Mouse (Mus musculus) left cerebral cortex, postnatal 14 days (tissue): Measurements from ENCODE around the gene Trp53tg5. TPM values are rescaled to one million over a fixed set of nuclear protein-coding genes. Genes with fewer than 3 reads are reported as not detected.

Experiments used
- DNase-seq, 2 experiments: peaks; one replicate each; pipeline ENCODE4 v3.0.0; 2021 to 2022; ENCODE audit warnings: low spot score in 2 of 2, mixed read lengths in 1 of 2
- intact Hi-C: fragments of 180-260 bp; cut with DNase I; formaldehyde crosslinking; loops from one replicate; pipeline ENCODE4 v1.15.1; 2025
- total RNA-seq, 2 experiments: library from RNA; stranded (reverse); gene quantifications; 2 replicates each; pipeline ENCODE4 v1.2.3; 2021

The Trp53tg5 gene
- total RNA-seq, 2 experiments from 2014 or later: not detected

- intact Hi-C loops: loop anchor here (2.0 to 10.0 kb wide), 2 partner anchors 39 to 109 kb away; partner anchors contain the start of gene Wfdc2
Observed at GRCm38 (mm10) chr2:164455421-164456190, 17.9 kb downstream of the Trp53tg5 start.

DNA sequence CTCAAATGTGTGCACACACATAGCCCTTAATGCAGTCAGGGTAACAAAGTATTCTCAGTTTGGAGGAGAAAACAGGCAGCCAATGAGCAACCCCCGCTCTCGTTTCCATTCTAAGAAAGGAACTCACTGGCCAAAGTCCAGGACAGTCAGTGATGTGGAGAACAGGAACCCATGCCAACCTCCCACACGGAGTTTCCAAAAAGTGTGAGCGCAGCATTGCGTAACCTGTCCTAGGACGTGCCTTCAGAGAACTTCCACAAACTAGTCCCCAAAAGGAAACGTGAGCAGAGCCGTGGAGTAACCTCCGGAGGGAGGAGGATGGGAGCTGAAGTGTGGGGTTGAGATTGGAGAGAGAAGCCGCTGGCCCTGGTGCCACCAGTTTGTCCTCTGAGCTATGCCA lies 18.7 kb downstream of the Trp53tg5 start:
- intact Hi-C loops: loop anchor here (2.0 to 10.0 kb wide), 2 partner anchors 38 to 110 kb away; partner anchors contain the start of gene Wfdc2
- DNase-seq: peak; percentile 87 to 95

More at GRCm38 (mm10) chr2:164455421-164456190, 17.9 kb downstream of the Trp53tg5 start:
- no peak for DNase-seq

DNA sequence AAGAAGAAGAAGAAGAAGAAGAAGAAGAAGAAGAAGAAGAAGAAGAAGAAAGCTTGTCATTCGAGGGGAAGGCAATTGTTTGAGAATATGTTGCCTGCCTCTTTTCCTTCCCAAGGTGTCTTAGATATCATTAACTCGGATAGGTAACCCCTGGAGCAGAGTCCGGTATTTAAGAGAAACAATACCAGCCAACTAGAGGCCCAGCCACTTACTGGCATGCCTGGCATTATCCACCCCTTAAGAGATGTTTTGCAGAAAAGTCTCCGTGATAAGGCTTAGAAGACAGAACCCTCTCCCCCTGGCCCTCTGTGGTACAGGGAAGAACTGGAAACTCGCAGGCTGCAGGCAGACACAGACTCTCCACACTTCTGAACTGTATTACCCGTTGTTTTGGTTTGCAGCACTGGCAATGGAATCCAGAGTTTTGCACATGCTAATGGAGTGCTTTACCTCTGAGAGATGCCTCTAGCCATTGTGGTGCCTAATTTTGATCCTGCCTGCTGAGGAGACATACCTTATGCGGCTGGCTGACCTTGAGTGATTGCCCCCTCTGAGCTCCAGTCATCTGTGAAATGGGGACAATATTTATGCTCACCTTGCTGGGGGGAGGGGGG lies 19.5 kb downstream of the Trp53tg5 start:
- intact Hi-C loops: loop anchor here (2.0 to 10.0 kb wide), 2 partner anchors 37 to 111 kb away; partner anchors contain the start of gene Wfdc2
- no peak for DNase-seq

DNA sequence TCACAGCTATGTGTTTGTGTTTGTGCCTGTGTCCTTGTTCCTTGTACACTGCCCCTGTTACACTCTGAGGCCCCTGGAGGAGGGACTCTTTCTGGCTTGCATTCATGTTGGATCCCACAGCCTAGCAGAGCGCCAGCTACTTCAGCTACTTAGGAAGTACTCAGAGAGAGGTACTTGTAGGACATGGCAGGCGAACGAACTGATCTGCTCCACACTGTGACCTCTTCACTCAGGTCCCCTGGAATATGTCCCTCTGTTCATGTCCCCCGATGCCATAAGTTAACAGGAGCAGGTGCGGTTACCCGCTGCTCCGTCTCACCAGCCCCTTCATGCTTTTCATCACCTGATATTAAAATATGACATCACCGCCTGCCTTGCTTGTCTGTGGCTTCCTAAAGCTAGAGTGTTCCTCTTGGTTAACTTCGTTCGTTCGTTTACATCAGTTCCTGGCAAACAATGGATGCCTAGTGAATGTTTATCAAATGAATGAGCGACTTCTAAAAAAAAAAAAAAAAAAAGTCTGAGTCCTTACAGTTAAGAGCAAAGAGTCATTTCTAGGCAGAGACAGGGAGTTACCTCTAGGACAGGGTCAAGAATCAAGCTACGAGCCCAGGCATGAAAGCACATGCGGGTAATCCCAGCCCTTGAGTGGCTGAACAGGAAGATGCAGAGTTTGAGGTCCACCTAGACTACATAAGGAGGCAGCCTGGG lies 20.3 kb downstream of the Trp53tg5 start:
- intact Hi-C loops: loop anchor here (10.0 kb wide), 1 partner anchor 112 kb away; the partner anchor contains the start of gene Wfdc2

DNA sequence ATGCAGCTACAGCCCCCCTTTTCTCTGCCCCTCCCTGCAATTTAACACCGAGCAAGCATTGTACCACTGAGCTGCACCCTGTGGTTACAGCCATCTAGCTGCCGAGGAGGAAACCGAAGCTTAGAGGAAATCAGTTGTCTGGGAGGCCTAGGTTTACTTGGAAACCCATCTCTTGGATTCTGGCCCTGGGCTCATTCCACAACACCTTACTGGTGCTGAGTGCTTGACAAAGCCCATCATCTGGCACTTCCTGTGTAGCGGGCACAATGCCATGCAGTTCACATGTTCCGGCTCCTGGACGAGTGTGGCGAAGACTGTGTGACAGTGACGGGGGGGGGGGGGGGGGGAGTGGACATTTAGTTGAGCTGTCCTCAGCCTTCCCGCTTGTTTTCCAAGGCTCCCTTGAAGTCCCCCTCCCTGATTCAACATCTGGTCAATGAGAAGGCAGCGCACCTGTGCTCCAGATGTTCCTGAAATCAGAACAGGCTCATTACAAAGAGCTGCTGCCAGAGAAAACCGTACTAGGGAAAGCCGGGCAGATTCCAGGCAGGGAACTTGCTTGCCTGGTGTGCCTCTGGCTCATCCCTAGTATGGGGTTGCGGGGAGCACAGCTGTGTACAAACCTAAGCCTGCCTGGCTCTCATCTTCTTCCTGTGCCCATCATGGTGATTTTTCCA lies 21.4 kb downstream of the Trp53tg5 start:
- no peak for DNase-seq
- intact Hi-C loops: loop anchor here (10.0 kb wide), 1 partner anchor 113 kb away; the partner anchor contains the start of gene Wfdc2

More for the DNA sequence above, 20.3 kb downstream of the Trp53tg5 start:
- DNase-seq: no peak

DNA sequence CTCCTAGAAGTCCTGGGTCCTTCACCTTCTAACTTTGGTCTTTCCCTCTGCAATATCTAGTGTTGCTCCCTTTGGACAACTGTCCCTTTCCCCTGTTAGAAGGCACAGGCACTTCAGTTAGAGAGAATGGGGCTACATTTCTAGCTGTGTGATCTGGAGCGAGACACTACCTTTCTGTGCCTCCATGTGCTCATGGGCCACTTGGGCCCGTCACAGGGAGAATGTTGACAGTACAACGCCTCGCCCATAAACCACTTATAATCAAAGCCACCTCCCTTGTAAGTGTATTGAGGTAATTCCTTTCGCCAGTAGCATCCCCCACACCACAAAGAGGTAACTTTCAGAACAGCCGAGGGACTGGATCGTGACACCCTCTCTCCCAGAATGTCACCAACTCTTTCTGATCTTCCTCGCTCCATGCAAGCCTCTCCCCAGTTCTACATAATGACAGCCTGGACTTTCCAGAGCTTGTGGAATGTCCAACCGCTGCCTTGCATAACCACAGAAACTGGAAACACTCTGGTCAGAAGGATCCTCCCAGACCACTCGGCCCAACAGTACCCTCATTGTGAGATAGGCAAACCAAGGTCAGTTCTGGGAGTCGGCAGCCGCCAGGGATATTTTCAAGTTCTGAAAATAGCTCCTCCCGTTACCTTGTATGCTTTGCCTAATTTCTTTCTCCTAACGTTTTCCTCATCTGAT lies 24.0 kb downstream of the Trp53tg5 start:
- intact Hi-C loops: loop anchor here (10.0 kb wide), 1 partner anchor 115 kb away; the partner anchor contains the start of gene Wfdc2

DNA sequence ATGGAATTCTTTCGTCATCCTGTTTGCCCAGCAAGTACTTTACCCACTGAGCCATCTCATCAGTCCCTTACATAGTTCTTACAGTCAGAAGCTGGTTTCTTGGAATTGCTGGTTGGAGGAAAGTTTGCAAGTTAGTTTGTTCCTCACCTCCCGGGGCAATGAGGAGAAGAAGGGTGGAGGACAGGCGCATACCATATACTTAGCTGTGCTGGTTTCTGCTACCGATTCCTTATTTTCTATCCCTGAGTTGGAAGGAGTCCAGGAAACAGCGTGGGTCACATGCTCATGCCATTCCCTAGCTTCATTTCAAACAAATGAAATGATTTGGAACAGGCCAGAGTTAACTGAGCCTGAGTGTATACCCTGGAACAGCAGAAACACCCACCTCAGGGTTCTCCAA lies 24.6 kb downstream of the Trp53tg5 start:
- DNase-seq: no peak
- intact Hi-C loops: no loop called here

More for the DNA sequence above, 24.0 kb downstream of the Trp53tg5 start:
- no peak for DNase-seq

DNA sequence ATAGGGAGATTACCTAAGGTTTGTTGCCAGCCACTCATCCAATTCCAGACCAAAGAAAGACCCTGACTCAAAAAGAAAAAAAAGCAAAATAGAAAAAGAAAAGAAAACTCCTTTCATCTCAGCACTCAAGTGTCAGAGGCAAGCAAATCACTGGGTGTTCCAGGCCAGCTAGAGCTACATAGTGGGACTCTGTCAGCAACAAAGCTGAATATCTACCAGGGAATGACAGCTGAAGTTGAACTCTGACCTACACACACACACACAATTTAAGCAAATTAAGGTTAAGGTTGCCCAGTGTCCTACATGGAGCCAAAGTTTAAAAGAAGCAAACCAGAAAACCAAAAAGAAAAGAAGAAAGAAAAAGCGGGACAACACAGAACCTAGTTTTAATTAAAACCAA lies 25.4 kb downstream of the Trp53tg5 start:
- intact Hi-C loops: no loop called here
- no peak for DNase-seq

DNA sequence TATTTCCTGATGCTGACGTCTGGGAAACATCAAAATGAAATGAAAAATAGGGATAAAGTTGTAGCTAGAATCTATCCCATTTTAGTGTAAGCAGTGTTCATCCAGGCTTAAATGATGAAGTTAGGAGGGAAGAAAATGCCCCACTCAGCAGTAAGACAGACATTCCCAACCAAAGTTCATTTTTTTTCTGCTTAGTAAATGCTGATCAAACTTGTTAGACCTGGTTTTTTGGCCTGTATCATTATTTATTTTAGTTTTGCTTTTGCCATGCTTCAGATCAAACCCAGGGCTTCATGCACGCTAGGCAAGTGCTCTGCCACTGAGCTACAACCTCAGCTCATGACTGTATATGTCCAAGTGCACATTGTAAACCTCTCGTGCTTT lies 27.4 kb downstream of the Trp53tg5 start:
- intact Hi-C loops: no loop called here
- DNase-seq: no peak

DNA sequence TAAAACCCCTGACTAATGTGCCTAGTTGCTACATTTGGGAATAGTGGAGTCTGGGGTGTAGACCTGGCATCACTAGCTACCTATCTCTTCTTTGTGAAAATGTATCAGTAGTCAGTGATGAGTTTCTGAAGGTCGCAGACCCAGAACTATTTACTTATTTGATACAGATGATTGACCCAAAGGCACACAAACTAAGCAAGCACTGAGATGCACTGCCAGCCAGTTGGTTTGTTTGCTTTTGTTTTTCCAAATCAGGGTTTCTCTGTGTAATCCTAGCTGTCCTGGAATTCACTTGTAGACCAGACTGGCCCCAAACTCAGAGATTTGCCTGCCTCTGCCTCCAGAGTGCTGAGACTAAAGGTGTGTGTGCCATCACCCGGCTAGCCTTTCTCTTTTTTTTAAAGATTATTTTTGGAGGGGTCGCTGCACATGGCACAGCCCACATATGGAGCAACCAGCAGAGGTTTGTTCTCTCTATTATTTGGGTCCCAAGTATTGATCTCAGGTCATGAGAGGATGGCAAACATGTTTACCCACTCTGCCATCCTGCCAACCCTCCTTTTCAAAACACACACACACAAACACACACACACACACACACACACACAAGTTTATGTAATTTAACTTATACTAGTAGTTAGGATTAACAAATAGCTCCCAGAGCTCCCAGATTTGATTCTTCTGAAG lies 28.0 kb downstream of the Trp53tg5 start:
- intact Hi-C loops: no loop called here
- DNase-seq: no peak

DNA sequence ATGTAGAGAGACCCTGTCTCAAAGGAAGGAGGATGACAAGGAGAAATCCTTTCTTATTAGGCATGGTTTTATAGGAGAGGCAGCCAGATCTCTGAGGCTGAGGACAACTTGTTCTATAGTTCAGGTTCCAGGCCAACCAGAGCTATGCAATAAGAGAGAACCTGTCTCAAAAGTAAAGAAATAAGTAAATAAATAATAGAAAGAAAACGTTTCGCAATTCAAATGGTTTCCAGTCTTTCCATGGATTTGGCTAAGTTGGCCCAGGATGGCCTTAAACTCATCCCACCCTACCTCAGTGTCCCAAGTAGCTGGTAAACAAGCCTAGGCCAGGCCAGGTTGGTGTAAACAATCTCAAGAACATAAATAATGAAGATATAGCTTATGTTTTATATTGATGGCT lies 28.8 kb downstream of the Trp53tg5 start:
- no peak for DNase-seq
- intact Hi-C loops: no loop called here

- no peak for DNase-seq
- intact Hi-C loops: no loop called here
Observed at GRCm38 (mm10) chr2:164443460-164444000, 30.0 kb downstream of the Trp53tg5 start, which contains the start of gene Sdc4. Gene Sdc4, minus strand, starts transcription at chr2:164443887.

DNA sequence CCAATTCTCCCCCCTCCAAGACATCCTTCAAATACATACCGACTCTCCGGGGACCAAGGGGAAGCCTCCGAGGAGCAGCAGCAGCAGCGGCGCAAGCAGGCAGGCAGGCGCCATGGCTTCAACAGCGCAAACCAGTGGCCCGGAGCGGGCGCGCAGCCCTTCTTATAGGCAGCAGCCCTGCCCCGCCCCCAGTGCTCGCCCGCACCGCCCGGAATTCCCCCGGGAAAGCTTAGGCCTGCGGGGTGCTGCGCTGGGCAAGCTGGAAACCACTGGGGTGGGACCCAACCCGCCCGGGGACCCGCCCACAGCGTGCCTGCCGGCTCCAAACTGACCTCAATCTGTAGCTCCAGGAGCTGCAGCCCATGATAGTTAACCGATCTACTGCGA lies 30.5 kb downstream of the Trp53tg5 start:
- intact Hi-C loops: no loop called here
- peak; percentile 70 to 75 for DNase-seq

- intact Hi-C loops: no loop called here
- DNase-seq: no peak
Observed at GRCm38 (mm10) chr2:164442315-164443050, 31.0 kb downstream of the Trp53tg5 start.

DNA sequence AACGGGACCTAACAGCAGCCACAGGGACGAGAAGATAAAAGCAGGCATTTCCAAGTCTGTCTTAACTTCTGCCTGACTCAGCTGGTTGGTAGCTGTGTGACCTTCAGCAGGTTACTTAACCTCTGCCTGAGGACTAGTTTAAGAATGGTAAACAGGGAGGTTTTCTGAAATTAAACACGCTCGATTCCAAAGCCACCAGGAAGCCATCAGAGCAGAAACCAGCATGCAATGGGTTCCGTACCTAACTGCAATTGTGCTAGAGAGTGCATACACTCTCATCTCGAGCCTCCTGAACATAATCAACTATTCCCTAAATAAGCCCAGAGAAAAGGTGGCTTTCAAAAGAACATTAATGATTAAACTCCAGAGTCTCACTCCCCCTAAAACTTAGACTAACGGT lies 31.8 kb downstream of the Trp53tg5 start:
- intact Hi-C loops: no loop called here
- no peak for DNase-seq

DNA sequence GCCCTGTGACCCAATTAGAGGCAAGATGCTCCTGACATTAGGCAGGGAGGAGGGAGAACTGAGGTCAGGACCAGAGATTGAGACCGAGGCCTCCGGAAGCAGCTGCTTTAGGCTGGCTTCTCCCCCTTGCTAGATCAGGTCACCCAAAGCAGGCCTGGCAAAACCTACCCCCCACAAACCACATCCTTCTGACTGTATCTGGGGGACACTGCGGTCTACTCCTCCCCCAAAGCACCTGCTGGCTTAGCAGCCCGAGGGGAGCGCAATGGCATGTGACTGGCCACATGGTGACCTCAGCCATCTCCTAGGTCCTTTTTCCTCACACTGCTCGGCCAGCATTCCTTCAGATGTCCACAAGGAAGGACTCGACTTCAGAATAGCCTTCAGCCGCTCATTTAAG lies 32.4 kb downstream of the Trp53tg5 start:
- intact Hi-C loops: no loop called here
- no peak for DNase-seq

DNA sequence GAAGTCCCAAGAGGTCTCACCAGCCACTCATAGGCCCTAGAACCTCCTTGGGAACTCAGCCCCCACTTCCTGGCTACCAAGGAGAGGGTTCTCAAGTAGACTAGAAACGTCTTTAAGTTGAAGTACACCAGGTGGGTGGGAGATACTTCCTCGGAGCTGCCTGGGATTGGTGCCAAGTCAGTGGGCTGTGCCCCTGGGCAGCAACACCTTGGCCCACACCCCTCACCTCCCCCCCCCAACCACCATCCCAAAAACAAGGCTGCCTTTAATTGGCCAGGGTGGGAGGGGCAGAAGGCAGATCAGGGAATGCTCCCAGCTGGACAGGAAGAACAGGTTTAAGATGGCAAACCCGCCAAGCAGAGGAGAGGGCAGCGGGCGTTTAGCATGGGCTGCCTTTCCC lies 33.2 kb downstream of the Trp53tg5 start:
- intact Hi-C loops: no loop called here
- DNase-seq: no peak
